Mouse (Mus musculus): ENCODE results near the gene Dnajc5g. TPM values are rescaled to one million over a fixed set of nuclear protein-coding genes. Genes with fewer than 3 reads are reported as not detected.

The Dnajc5g gene
- polyA plus RNA-seq (2017; shearing (Covaris generic)) = not detected

GRCm38 (mm10) chr5:31105814-31106335 lies at the start of gene Dnajc5g:
Dnajc5g (plus strand) TSS chr5:31106285.

GRCm38 (mm10) chr5:31108000-31108490 lies 2.0 kb downstream of the Dnajc5g start, which contains the start of gene Slc30a3:
Slc30a3 (minus strand) TSS chr5:31108237.

GRCm38 (mm10) chr5:31116354-31116753 lies 10.3 kb downstream of the Dnajc5g start, which contains the start of gene Trim54:
Trim54 (plus strand) TSS chr5:31116712.

GRCm38 (mm10) chr5:31138241-31138967 lies 32.3 kb downstream of the Dnajc5g start, which contains the start of gene Ucn:
Ucn (minus strand) TSS chr5:31138829.

GRCm38 (mm10) chr5:31154152-31154553 lies 48.1 kb downstream of the Dnajc5g start, which contains the start of gene Mpv17:
Mpv17 (minus strand) TSS chr5:31154251.

Other genes with a start within 250 kb of the Dnajc5g start
- gene Tmem214, start 238.3 kb upstream of the Dnajc5g start, polyA plus RNA-seq (2017; shearing (Covaris generic)) = 10 to 100 TPM; 57.3 to 93.7 TPM
- gene Agbl5, start 217.6 kb upstream of the Dnajc5g start, polyA plus RNA-seq (2017; shearing (Covaris generic)) = 10 to 100 TPM; 12.0 to 16.1 TPM
- gene Ost4, start 198.5 kb upstream of the Dnajc5g start, polyA plus RNA-seq (2017; shearing (Covaris generic)) = 100 to 1,000 TPM; 284 to 306 TPM
- gene Emilin1, start 192.9 kb upstream of the Dnajc5g start, polyA plus RNA-seq (2017; shearing (Covaris generic)) = 1 to 10 TPM; 1.4 to 5.3 TPM
- 10 to 100 TPM; 18.1 to 36.3 TPM for gene Khk, start 184.9 kb upstream of the Dnajc5g start, polyA plus RNA-seq (2017; shearing (Covaris generic))
- under 1 TPM in 1 of 2 experiments, not detected in 1; 0.22 TPM for gene Cgref1, start 160.7 kb upstream of the Dnajc5g start, polyA plus RNA-seq (2017; shearing (Covaris generic))
- 100 to 1,000 TPM; 191 to 210 TPM for gene Preb, start 145.9 kb upstream of the Dnajc5g start, polyA plus RNA-seq (2017; shearing (Covaris generic))
- not detected for gene Tcf23, start 137.6 kb upstream of the Dnajc5g start, polyA plus RNA-seq (2017; shearing (Covaris generic))
- 100 to 1,000 TPM in 1 of 2 experiments, 10 to 100 TPM in 1; 82.7 to 103 TPM for gene Atraid, start 58.0 kb upstream of the Dnajc5g start, polyA plus RNA-seq (2017; shearing (Covaris generic))
- gene Slc5a6, start 57.4 kb upstream of the Dnajc5g start, polyA plus RNA-seq (2017; shearing (Covaris generic)) = 10 to 100 TPM in 1 of 2 experiments, 1 to 10 TPM in 1; 7.0 to 10.5 TPM
- 10 to 100 TPM; 21.6 to 30.3 TPM for gene Cad, start 51.5 kb upstream of the Dnajc5g start, polyA plus RNA-seq (2017; shearing (Covaris generic))
- gene Slc30a3, start 2.0 kb downstream of the Dnajc5g start, polyA plus RNA-seq (2017; shearing (Covaris generic)) = 1 to 10 TPM in 1 of 2 experiments, under 1 TPM in 1; 0.29 to 2.5 TPM
- gene Trim54, start 10.4 kb downstream of the Dnajc5g start, polyA plus RNA-seq (2017; shearing (Covaris generic)) = not detected
- gene Ucn, start 32.5 kb downstream of the Dnajc5g start, polyA plus RNA-seq (2017; shearing (Covaris generic)) = not detected
- 10 to 100 TPM; 38.8 to 51.5 TPM for gene Mpv17, start 48.0 kb downstream of the Dnajc5g start, polyA plus RNA-seq (2017; shearing (Covaris generic))
- 1 to 10 TPM; 1.7 to 2.4 TPM for gene Gm29609, start 73.6 kb downstream of the Dnajc5g start, polyA plus RNA-seq (2017; shearing (Covaris generic))
- gene Gtf3c2, start 73.9 kb downstream of the Dnajc5g start, polyA plus RNA-seq (2017; shearing (Covaris generic)) = 10 to 100 TPM; 73.6 to 89.2 TPM
- gene Snx17, start 86.9 kb downstream of the Dnajc5g start, polyA plus RNA-seq (2017; shearing (Covaris generic)) = 100 to 1,000 TPM; 120 to 152 TPM
- 10 to 100 TPM; 71.7 to 76.4 TPM for gene Eif2b4, start 87.1 kb downstream of the Dnajc5g start, polyA plus RNA-seq (2017; shearing (Covaris generic))
- gene Zfp513, start 96.0 kb downstream of the Dnajc5g start, polyA plus RNA-seq (2017; shearing (Covaris generic)) = 10 to 100 TPM; 25.1 to 30.7 TPM
- 100 to 1,000 TPM; 130 to 173 TPM for gene Ppm1g, start 114.4 kb downstream of the Dnajc5g start, polyA plus RNA-seq (2017; shearing (Covaris generic))
- 100 to 1,000 TPM; 183 to 222 TPM for gene Nrbp1, start 134.6 kb downstream of the Dnajc5g start, polyA plus RNA-seq (2017; shearing (Covaris generic))
- 1 to 10 TPM in 1 of 2 experiments, under 1 TPM in 1; 0.40 to 1.1 TPM for gene Gm9970, start 134.9 kb downstream of the Dnajc5g start, polyA plus RNA-seq (2017; shearing (Covaris generic))
- 10 to 100 TPM; 42.9 to 53.5 TPM for gene Krtcap3, start 145.4 kb downstream of the Dnajc5g start, polyA plus RNA-seq (2017; shearing (Covaris generic))
- 10 to 100 TPM in 1 of 2 experiments, 1 to 10 TPM in 1; 6.7 to 10.3 TPM for gene Ift172, start 184.8 kb downstream of the Dnajc5g start, polyA plus RNA-seq (2017; shearing (Covaris generic))
- under 1 TPM; 0.16 to 0.71 TPM for gene Fndc4, start 189.8 kb downstream of the Dnajc5g start, polyA plus RNA-seq (2017; shearing (Covaris generic))
- gene Gckr, start 191.2 kb downstream of the Dnajc5g start, polyA plus RNA-seq (2017; shearing (Covaris generic)) = under 1 TPM; 0.07 to 0.99 TPM